Mouse (Mus musculus) heart, embryonic 15.5 days (tissue): ENCODE measurements around the gene Ppcs. TPM values are rescaled to one million over a fixed set of nuclear protein-coding genes. Genes with fewer than 3 reads are reported as not detected.

Experiments used
- ATAC-seq: fragments of 200-750 bp; cut with Nextera tagmentation; replicated peaks from 2 replicates; pipeline ENCODE4 v1.8.0; 2017; ENCODE audit warnings: low read depth, moderate TSS enrichment; ENCODE audit not compliant: insufficient number of reproducible peaks, insufficient read depth, low FRiP score
- H3K27ac ChIP-seq: fragments of 300-500 bp; sonication (generic); 2 replicates; pipeline ENCODE4 v1.5.1; 2015; ENCODE audit warnings: mild to moderate bottlenecking, inconsistent platforms
- H3K27me3 ChIP-seq: fragments of 300-500 bp; sonication (generic); 2 replicates; pipeline ENCODE4 v1.6.1; 2015; ENCODE audit warnings: inconsistent platforms
- H3K36me3 ChIP-seq: fragments of 300-500 bp; sonication (generic); 2 replicates; pipeline ENCODE4 v1.6.1; 2015; ENCODE audit warnings: mild to moderate bottlenecking, inconsistent platforms
- H3K4me1 ChIP-seq: fragments of 300-500 bp; sonication (generic); replicated peaks from 2 replicates; pipeline ENCODE4 v1.6.1; 2015; ENCODE audit warnings: inconsistent platforms
- H3K4me2 ChIP-seq: fragments of 300-500 bp; sonication (generic); 2 replicates; pipeline ENCODE4 v1.6.1; 2015; ENCODE audit warnings: inconsistent platforms, mild to moderate bottlenecking, moderate library complexity
- H3K4me3 ChIP-seq: fragments of 300-500 bp; sonication (generic); 2 replicates; pipeline ENCODE4 v1.5.1; 2015; ENCODE audit warnings: mild to moderate bottlenecking, inconsistent platforms
- H3K9ac ChIP-seq: fragments of 300-500 bp; sonication (generic); 2 replicates; pipeline ENCODE4 v1.6.1; 2015; ENCODE audit warnings: mild to moderate bottlenecking, inconsistent platforms
- H3K9me3 ChIP-seq: fragments of 300-500 bp; sonication (generic); replicated peaks from 2 replicates; pipeline ENCODE4 v1.6.1; 2016; ENCODE audit warnings: inconsistent platforms
- WGBS: fragments of 180-500 bp; shearing (Covaris S2); methylation state at CpG from one replicate; pipeline ENCODE4 v1.1.7; 2015; ENCODE audit warnings: mixed read lengths; 5-methylcytosine and 5-hydroxymethylcytosine counted together
- polyA plus RNA-seq: library from polyadenylated mRNA; unstranded; fragments of >200 nt; fragmentation: Nextera tagmentation; extraction: Ambion mirVana; gene quantifications from 2 replicates; pipeline ENCODE4 v1.2.1, GENCODE M21; 2015

Gene Ppcs
- polyA plus RNA-seq, 1 experiment from 2014 or later, result 27.0 TPM

DNA sequence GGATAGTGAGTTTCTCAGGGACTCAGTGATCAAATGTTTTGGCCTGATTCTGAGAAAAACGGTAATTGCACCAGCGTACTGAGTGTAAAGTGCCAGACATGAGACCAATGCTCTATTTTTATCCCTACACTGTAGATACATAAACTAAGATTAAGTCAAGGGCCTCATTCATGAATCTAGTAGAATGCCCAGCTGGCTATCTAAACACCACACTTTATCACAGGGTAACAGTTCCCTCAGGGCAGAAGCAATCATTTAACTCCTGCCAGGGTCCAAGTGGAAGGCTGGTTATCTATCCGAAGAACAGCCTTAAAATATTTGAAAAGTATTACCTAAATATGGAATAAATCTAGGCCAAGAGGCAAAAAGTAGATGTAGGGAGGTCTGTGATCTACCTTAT lies 4.3 kb downstream of the Ppcs start:
- Histone ChIP-seq H3K4me1 (peaks cover 35% of the 10 kb centered on the region), H3K36me3 (no peaks in the 10 kb centered on the region; the same call in 1 of the 2 replicates), H3K4me2 (no peak overlapping the region), H3K4me3 (no peak overlapping the region), H3K27ac (0 out of 2 replicates have a peak overlapping the region, but pooled peaks have one; percentile 10), H3K27me3 (no peaks in the 10 kb centered on the region), H3K9ac (no peak overlapping the region), H3K9me3 (no peaks in the 10 kb centered on the region)
- WGBS, result 30% methylated on average over 3 of the region's 3 CpGs
- no peak for ATAC-seq

DNA sequence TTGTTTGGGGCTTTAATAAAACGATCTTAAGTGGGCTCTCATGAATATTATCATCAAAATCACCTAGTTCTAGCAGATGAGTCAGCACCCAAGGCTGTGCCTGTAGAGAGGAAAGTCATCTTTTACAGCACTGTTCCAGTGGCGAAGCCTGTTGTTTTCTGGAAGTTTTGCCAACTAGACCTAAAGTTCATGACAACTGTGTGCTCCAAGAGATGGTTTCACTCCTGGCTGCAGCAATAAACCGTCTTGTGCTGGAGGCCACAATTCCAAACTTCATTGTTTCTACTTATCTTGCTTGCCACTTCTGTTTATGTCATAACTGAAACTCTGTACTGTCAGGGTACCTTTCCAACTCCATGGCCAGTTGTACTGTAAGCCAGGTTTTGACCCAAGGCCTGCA lies 5.0 kb downstream of the Ppcs start:
- Histone ChIP-seq H3K4me3 (no peak overlapping the region), H3K4me1 (peaks cover 39% of the 10 kb centered on the region), H3K4me2 (no peak overlapping the region), H3K9me3 (no peaks in the 10 kb centered on the region), H3K36me3 (no peaks in the 10 kb centered on the region; the same call in 1 of the 2 replicates), H3K27me3 (no peaks in the 10 kb centered on the region), H3K9ac (no peak overlapping the region), H3K27ac (peak overlapping the region; percentile 10; the same call in 1 of the 2 replicates)
- 66% methylated on average over 3 of the region's 3 CpGs for WGBS
- ATAC-seq, result no peak

DNA sequence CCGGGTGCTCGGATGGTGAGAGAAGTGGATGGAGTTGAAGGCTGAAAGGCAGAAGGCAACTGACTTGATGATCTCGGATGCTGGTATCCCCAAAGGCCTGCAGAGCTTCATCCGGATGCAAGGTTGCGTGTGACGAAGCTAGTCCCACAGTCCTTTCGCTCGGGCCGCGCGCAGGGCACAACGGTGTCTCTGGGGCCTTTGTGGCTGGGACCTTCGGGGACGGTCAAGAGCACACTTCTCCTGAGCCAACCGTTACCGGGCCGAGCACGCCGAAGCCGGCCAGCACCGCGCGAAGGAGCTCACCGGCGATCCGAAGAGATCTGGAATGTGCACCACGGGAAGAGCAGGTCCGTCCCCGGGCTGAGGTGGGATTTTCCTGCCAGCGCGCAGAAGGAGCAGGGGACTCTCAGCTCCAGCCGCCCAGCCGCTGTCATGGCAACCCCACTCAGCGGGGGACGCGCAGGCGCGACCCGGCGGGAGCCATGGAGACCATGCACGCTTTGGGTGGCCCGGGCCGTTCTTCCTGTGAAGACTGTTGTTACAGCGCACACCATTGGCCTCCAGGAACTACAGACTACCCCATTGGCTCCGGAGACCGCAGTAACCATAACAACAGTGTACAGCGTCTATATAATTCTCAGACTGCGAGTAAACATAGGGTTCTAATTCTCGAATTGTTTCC lies 7.0 kb downstream of the Ppcs start, which contains the start of gene Ccdc30:
Ccdc30 (minus strand) TSS at position 450 of the 682 bp plus-strand sequence.
- peak within 1 kb of the TSS; percentile 61 for H3K4me3 ChIP-seq
- WGBS, result under 1% methylated on average over 49 of the region's 49 CpGs
- H3K27ac ChIP-seq, result no peak within 1 kb of the TSS
- H3K4me2 ChIP-seq, result peak within 1 kb of the TSS; percentile 94
- H3K27me3 ChIP-seq, result no peaks in the 10 kb centered on the region
- H3K9ac ChIP-seq, result peak within 1 kb of the TSS; percentile 48
- H3K9me3 ChIP-seq, result no peaks in the 10 kb centered on the region
- peaks cover 25% of the 10 kb centered on the region for H3K4me1 ChIP-seq
- no peaks in the 10 kb centered on the region; the same call in 1 of the 2 replicates for H3K36me3 ChIP-seq
- ATAC-seq, result peak; percentile 97

DNA sequence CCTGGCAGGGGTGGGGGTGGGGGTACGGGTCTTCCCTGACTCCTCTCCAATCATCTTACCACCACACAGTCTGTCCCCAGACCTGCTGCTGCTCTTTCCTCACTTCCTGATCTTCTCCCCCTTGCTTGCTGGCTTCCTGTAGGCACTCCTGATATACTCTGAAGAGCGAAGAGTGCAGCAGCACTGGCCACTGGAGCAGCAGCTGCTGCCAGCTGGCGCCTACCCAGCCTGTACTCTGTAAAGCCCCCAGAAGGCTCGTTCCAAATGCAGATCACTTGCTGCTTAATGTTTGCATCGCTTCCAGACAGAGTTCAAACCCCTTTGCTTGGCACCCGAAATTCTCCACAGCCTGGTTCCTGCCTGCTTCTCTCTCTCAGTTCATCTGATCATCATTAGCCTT lies 9.4 kb downstream of the Ppcs start:
- Histone ChIP-seq H3K36me3 (no peaks in the 10 kb centered on the region), H3K27ac (peak overlapping the region; percentile 58), H3K9ac (peak overlapping the region; percentile 10; the same call in 1 of the 2 replicates), H3K27me3 (no peaks in the 10 kb centered on the region), H3K9me3 (no peaks in the 10 kb centered on the region), H3K4me3 (no peak overlapping the region), H3K4me1 (peaks cover 17% of the 10 kb centered on the region), H3K4me2 (peak overlapping the region; percentile 27; the same call in 1 of the 2 replicates)
- ATAC-seq, result peak; percentile 44
- WGBS, result 38% methylated on average over 6 of the region's 6 CpGs

DNA sequence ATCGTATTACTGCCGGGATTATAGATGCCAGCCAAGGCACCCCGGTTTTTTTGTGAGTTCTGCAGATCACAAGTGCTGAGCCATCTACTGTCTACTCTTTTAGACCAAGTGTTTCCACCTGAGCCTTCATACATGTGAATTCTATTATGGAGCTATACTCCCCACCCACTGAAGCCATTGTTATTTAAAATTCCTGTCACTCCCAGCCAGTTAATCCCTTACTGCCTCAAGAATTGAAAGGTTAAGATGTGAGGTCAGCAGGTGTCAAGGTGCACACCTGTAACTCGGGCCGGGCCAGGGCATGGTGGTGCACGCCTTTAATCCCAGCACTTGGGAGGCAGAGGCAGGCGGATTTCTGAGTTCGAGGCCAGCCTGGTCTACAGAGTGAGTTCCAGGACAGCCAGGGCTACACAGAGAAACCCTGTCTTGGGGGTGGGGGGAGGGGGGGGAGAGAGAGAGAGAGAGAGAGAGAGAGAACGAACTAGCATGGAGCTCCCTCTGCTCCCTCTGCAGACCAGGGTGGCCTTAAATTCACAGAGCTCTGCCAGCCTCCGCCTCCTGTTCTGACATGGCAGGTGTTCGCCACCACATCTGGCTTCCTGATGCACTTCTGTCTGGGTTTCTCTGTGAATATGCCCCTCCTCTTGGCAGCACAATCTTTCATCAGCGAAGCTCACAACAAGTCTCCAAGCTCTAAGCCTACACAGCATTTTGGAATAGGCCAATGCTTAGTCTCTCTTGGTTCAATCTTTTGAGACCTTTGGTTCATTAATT lies 10.2 kb downstream of the Ppcs start:
- Histone ChIP-seq H3K36me3 (no peaks in the 10 kb centered on the region), H3K9me3 (no peaks in the 10 kb centered on the region), H3K27ac (peak overlapping the region; percentile 58; the same call in 1 of the 2 replicates), H3K4me2 (no peak overlapping the region), H3K4me3 (no peak overlapping the region), H3K27me3 (no peaks in the 10 kb centered on the region), H3K9ac (no peak overlapping the region), H3K4me1 (peaks cover 14% of the 10 kb centered on the region)
- WGBS, result 75% methylated on average over 11 of the region's 12 CpGs
- ATAC-seq, result no peak

DNA sequence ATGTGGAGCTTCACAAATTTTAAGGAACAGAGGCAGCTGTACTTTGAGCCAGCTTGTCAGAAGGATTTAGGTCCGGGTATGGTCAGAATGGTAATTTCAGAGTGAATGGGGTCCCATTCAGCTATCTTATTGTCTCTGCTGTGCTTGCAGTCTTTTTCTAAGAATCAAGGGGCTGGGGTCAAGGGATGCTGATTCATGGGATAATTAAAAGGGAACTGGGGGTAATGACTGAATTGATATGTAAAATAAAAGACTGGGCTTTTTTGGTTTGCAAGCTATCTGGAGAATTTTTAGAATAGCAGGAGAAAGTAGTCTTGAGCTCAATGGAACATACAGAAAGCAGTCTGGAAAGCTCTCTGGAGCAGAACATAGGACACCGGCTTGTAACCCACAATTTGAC lies 18.8 kb downstream of the Ppcs start:
- Histone ChIP-seq H3K4me3 (no peak overlapping the region), H3K27me3 (no peaks in the 10 kb centered on the region), H3K9me3 (peaks cover 7% of the 10 kb centered on the region; the same call in 1 of the 2 replicates), H3K4me1 (no peaks in the 10 kb centered on the region), H3K36me3 (peaks cover 4% of the 10 kb centered on the region; the same call in 1 of the 2 replicates), H3K9ac (no peak overlapping the region), H3K27ac (no peak overlapping the region), H3K4me2 (no peak overlapping the region)
- no peak for ATAC-seq
- 84% methylated on average over 2 of the region's 2 CpGs for WGBS

DNA sequence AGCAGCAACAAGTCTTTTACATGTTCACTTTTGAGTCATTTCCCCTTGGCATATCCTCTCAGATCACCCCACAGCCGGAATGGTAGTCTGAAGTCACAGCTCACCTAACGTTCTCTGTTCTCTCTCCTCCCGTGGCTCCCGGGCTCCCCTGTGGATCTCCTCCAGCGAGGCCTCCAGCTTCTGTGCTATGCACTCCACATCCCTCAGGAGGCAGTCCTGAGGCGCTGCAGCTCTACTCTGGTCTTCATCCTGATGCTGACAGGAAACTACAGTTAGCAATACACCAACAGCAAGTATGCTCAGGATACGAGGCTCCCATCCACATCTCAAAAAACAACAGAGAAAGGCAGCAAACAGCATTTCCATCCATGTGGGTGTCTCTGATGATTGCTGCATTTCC lies 21.3 kb downstream of the Ppcs start:
- no peaks in the 10 kb centered on the region for H3K4me1 ChIP-seq
- H3K4me2 ChIP-seq, result no peak overlapping the region
- no peak overlapping the region for H3K4me3 ChIP-seq
- peaks cover 7% of the 10 kb centered on the region; the same call in 1 of the 2 replicates for H3K9me3 ChIP-seq
- H3K36me3 ChIP-seq, result peaks cover 4% of the 10 kb centered on the region; the same call in 1 of the 2 replicates
- H3K27me3 ChIP-seq, result no peaks in the 10 kb centered on the region
- 62% methylated on average over 7 of the region's 7 CpGs for WGBS
- no peak for ATAC-seq
- no peak overlapping the region for H3K27ac ChIP-seq
- no peak overlapping the region for H3K9ac ChIP-seq

DNA sequence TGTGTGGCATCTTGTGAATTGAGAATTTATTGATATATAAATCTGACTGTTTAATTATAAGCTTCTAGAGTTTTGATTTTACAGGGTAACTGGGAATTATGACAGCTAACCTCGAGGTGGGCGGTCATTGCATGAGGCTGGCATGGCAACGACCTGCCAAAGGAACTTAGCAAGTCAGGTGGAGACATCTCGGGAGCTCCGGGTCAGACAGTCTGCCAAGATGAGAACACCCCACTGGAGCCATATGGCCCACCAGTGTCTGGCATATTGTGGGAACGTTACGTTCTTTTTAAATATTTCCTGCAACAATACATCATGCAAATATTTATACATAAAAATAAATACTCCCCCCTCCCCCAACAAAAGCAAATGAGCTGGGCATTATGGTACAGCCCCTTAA lies 23.5 kb downstream of the Ppcs start:
- Histone ChIP-seq H3K9ac (no peak overlapping the region), H3K27ac (no peak overlapping the region), H3K9me3 (peaks cover 7% of the 10 kb centered on the region; the same call in 1 of the 2 replicates), H3K27me3 (no peaks in the 10 kb centered on the region), H3K4me2 (no peak overlapping the region), H3K4me3 (no peak overlapping the region), H3K4me1 (no peaks in the 10 kb centered on the region), H3K36me3 (peaks cover 4% of the 10 kb centered on the region; the same call in 1 of the 2 replicates)
- 82% methylated on average over 7 of the region's 7 CpGs for WGBS
- ATAC-seq, result no peak

DNA sequence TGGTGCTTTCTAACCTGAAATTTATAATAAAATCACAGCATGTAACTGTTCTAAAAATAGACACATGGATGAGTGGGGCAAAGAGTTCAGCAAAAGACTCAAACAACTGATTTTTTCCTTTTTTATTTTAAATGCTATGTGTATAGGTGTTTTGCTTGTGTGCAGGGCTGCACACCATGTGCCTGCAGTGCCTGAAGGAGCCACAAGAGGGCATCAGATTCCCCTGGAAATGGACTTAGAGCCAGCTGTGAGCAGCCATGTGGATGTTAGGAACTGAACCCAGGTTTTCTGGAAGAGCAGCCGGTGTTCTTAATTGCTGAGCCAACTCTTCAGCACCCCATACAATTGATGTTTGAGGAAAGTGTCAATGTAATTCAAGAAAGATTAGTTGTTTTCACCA lies 31.9 kb downstream of the Ppcs start:
- WGBS, result 82% methylated on average over 1 of the region's 1 CpGs
- H3K9ac ChIP-seq, result no peak overlapping the region
- H3K27ac ChIP-seq, result no peak overlapping the region
- no peaks in the 10 kb centered on the region for H3K27me3 ChIP-seq
- ATAC-seq, result no peak
- no peak overlapping the region for H3K4me3 ChIP-seq
- H3K9me3 ChIP-seq, result no peaks in the 10 kb centered on the region
- H3K4me2 ChIP-seq, result no peak overlapping the region
- no peaks in the 10 kb centered on the region for H3K4me1 ChIP-seq
- no peaks in the 10 kb centered on the region for H3K36me3 ChIP-seq

DNA sequence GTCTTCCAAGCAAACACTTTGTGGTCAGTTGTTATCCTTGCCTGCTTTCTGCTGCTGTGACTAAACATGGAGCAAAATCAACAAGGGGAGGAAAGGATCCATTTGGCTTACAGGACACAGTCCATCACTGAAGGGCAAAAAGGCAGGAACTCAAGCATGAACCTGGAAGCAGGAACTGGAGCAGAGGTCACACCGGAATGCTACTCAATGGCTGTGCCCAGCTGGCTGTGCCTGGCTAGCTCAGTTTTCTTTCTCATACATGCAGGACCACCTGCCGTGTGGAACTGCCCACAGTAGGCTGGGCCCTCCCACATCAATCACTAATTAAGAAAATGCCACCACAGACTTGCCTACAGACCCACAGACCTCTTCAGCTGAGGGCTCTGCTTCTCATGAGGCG lies 33.0 kb downstream of the Ppcs start:
- no peak for ATAC-seq
- WGBS, result 55% methylated on average over 3 of the region's 3 CpGs
- H3K4me2 ChIP-seq, result no peak overlapping the region
- H3K27me3 ChIP-seq, result no peaks in the 10 kb centered on the region
- no peaks in the 10 kb centered on the region for H3K4me1 ChIP-seq
- H3K4me3 ChIP-seq, result no peak overlapping the region
- H3K9ac ChIP-seq, result no peak overlapping the region
- H3K9me3 ChIP-seq, result no peaks in the 10 kb centered on the region
- H3K36me3 ChIP-seq, result no peaks in the 10 kb centered on the region
- no peak overlapping the region for H3K27ac ChIP-seq

DNA sequence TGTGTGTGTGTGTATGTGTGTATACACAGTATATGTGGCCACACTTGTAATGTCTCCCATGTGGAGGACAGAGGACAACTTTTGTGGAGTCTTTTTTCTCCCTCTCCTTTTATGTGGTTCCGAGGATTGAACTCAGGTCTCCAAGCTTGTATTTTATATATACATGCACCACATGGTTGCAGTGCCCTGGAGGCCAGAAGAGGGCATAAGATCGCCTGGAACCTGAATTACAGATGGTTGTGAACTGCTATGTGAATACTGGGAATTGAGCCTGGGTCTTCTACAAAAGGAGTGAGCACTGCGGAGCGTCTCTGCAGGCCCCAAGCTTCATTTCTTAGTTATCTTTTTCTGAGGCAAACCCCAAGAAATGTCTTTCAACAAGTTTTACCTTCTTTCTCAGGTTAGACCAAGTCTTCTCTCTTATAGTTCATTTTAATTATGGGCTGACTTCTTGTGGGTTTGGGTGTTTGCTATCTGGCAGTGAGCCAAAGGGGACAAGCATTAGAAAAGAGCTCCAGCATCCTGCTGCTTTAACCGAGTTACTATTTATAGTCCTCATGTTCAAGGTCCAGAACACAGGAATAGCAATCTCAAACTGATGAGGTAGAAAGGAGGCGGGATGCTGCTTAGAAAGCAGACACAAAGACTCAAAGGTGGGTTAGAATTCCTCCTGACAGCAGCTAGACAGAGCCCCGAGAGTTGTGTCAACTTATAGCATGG lies 40.6 kb downstream of the Ppcs start:
- Histone ChIP-seq H3K4me2 (no peak overlapping the region), H3K27ac (no peak overlapping the region), H3K4me1 (peaks cover 5% of the 10 kb centered on the region), H3K9me3 (no peaks in the 10 kb centered on the region), H3K27me3 (no peaks in the 10 kb centered on the region), H3K9ac (no peak overlapping the region), H3K36me3 (no peaks in the 10 kb centered on the region), H3K4me3 (no peak overlapping the region)
- ATAC-seq, result no peak
- WGBS, result 58% methylated on average over 7 of the region's 7 CpGs
